Mouse (Mus musculus): ENCODE results near the gene Utrn. TPM values are rescaled to one million over a fixed set of nuclear protein-coding genes. Genes with fewer than 3 reads are reported as not detected.
A peak's percentile ranks its signal among the peaks of the same experiment; 100 is the strongest.

Gene Utrn
- total and polyA plus RNA-seq, 3 experiments, result 0.31 to 1.1 (median 0.67) TPM

DNA sequence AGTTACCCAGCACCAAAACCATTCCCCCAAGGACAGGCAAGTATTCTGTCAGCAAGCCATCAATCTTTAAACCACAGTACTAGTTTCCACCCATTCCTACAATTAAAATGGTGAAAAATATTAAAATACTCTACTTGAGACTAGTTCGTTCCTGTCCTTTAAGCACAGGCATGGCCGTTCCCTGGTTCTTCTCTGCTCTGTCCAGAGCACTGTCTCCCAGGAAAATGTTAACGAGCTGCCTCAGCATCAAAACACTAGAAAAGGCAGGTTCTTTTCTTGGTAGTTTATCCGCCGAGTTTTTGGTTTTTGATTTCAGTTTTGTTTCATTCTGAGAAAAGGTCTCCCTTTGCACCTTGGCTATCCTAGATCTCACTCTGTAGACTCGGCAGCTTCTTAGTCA is 115.0 kb downstream of the Utrn start:
- Histone ChIP-seq H3K4me2 (ENCODE audit: insufficient read depth, low read depth, poor library complexity, severe bottlenecking) (peak overlapping the region; percentile 55), H3K27ac (ENCODE audit: insufficient read depth, low read depth) (no peak overlapping the region), H3K36me3 (replicated peaks in 1 of 2; ENCODE audit: control insufficient read depth in 1 of 2, insufficient read depth in 1 of 2, low read length in 1 of 2) (no peaks in the 10 kb centered on the region), H3K27me3 (replicated peaks) (no peaks in the 10 kb centered on the region), H3K9me3 (replicated peaks; ENCODE audit: low read length) (no peaks in the 10 kb centered on the region), H3K4me3 (replicated peaks in 1 of 3; ENCODE audit: low read depth in 2 of 3, low read length in 2 of 3, poor library complexity in 1 of 3) (no peak overlapping the region), H3K9ac (ENCODE audit: insufficient read depth, low read depth) (no peak overlapping the region), H3K79me2 (replicated peaks; ENCODE audit: control insufficient read depth, extremely low read depth, insufficient read depth, poor library complexity, severe bottlenecking) (no peaks in the 10 kb centered on the region), H3K4me1 (ENCODE audit: control insufficient read depth in 1 of 2, insufficient read depth in 2 of 2) (peaks cover 3 to 27% of the 10 kb centered on the region in 2 experiments; a peak in 3 of 4 replicates)
- dilution Hi-C loops (cut with MboI; ENCODE audit: extremely low pct_ligation_motif_present, extremely low pct_unique_long_range_greater_than_20kb, low sequenced_read_pairs), result no loop called here
- no peak for DNase-seq (ENCODE audit: extremely low read depth)
- in situ Hi-C loops (cut with MboI; ENCODE audit: low pct_ligation_motif_present, low pct_unique_long_range_greater_than_20kb, low sequenced_read_pairs), result no loop called here
- TF ChIP-seq UBTF (IDR thresholded peaks at IDR 0.05; ENCODE audit: low read depth, low read length), result no peak
- no peak for TF ChIP-seq ZMIZ1 (IDR thresholded peaks at IDR 0.05; ENCODE audit: low read depth, low read length)
- TF ChIP-seq MXI1 (IDR thresholded peaks at IDR 0.05; ENCODE audit: low read depth, low read length), result no peak
- TF ChIP-seq MAZ (IDR thresholded peaks at IDR 0.05; ENCODE audit: low read depth, low read length), result no peak

DNA sequence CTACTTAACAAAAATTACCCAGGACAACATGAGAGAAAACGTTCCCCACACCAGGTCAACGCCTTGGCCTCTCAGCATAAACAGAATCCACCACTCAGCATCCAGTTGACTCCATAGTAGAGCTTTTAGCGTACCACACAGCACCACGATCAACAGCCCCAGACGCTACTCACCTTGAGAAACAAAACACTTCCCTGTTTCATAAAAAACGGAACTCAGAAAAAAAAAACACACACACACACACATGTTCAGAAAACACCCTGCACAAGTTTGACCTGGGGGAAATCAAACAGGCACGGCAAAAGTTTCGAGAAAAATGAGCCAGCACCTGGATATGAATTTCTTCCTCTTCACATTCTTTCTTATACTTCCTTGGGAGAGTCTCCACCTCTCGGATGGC is 125.4 kb downstream of the Utrn start:
- no peak overlapping the region for H3K9ac ChIP-seq (ENCODE audit: insufficient read depth, low read depth)
- no peaks in the 10 kb centered on the region for H3K4me1 ChIP-seq (ENCODE audit: control insufficient read depth in 1 of 2, insufficient read depth in 2 of 2)
- TF ChIP-seq ZMIZ1 (IDR thresholded peaks at IDR 0.05; ENCODE audit: low read depth, low read length) (no peak), ZNF384 (IDR thresholded peaks at IDR 0.05; ENCODE audit: low read depth, low read length) (peak; percentile 68)
- peak overlapping the region; percentile 50 for H3K4me2 ChIP-seq (ENCODE audit: insufficient read depth, low read depth, poor library complexity, severe bottlenecking)
- H3K79me2 ChIP-seq (replicated peaks; ENCODE audit: control insufficient read depth, extremely low read depth, insufficient read depth, poor library complexity, severe bottlenecking), result no peaks in the 10 kb centered on the region
- H3K36me3 ChIP-seq (replicated peaks in 1 of 2; ENCODE audit: control insufficient read depth in 1 of 2, insufficient read depth in 1 of 2, low read length in 1 of 2), result no peaks in the 10 kb centered on the region
- no peak overlapping the region for H3K27ac ChIP-seq (ENCODE audit: insufficient read depth, low read depth)
- H3K9me3 ChIP-seq (replicated peaks; ENCODE audit: low read length), result no peaks in the 10 kb centered on the region
- dilution Hi-C loops (cut with MboI; ENCODE audit: extremely low pct_ligation_motif_present, extremely low pct_unique_long_range_greater_than_20kb, low sequenced_read_pairs) (no loop called here), in situ Hi-C loops (cut with MboI; ENCODE audit: low pct_ligation_motif_present, low pct_unique_long_range_greater_than_20kb, low sequenced_read_pairs) (no loop called here)
- DNase-seq (ENCODE audit: extremely low read depth), result no peak
- H3K4me3 ChIP-seq (replicated peaks in 1 of 3; ENCODE audit: low read depth in 2 of 3, low read length in 2 of 3, poor library complexity in 1 of 3), result no peak overlapping the region
- no peaks in the 10 kb centered on the region for H3K27me3 ChIP-seq (replicated peaks)

DNA sequence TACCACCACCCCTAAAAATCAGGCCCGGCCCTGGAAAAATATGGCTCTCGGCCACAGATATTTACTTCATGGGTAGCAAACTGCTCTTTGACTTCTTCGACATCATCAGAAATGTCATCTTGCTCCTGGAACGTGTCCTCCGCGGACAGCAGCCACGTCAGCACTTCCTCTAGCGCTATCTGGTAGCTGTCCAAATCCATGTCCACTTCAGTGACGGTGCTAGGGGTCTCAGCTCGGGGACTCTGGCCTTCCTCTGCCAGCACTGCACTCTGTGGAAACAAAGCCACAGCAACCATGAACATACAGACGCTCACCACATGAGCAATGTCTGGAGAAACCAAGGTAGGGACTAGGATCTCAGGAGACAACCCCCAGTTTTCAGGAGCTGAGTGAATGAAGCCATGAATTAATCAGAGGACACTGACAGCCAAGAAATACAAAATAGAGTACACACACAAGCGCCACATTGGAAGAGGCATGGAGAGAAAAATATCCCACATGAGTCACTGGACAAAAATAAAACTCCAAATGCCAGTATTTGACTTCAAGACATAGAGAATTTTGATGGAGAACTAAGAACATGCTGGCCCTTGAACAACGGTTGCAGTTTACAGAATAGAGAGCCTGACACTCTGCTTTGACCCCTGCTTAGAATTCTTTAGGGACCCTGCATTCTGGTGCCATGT is 129.7 kb downstream of the Utrn start:
- Histone ChIP-seq H3K9me3 (replicated peaks; ENCODE audit: low read length) (peaks cover 2% of the 10 kb centered on the region), H3K36me3 (replicated peaks in 1 of 2; ENCODE audit: control insufficient read depth in 1 of 2, insufficient read depth in 1 of 2, low read length in 1 of 2) (no peaks in the 10 kb centered on the region), H3K4me2 (ENCODE audit: insufficient read depth, low read depth, poor library complexity, severe bottlenecking) (no peak overlapping the region), H3K9ac (ENCODE audit: insufficient read depth, low read depth) (no peak overlapping the region), H3K79me2 (replicated peaks; ENCODE audit: control insufficient read depth, extremely low read depth, insufficient read depth, poor library complexity, severe bottlenecking) (no peaks in the 10 kb centered on the region), H3K4me1 (ENCODE audit: control insufficient read depth in 1 of 2, insufficient read depth in 2 of 2) (peaks cover 0 to 6% of the 10 kb centered on the region in 2 experiments; a peak in 1 of 4 replicates), H3K4me3 (replicated peaks in 1 of 3; ENCODE audit: low read depth in 2 of 3, low read length in 2 of 3, poor library complexity in 1 of 3) (no peak overlapping the region), H3K27me3 (replicated peaks) (no peaks in the 10 kb centered on the region), H3K27ac (ENCODE audit: insufficient read depth, low read depth) (no peak overlapping the region)
- TF ChIP-seq NELFE (IDR thresholded peaks at IDR 0.05; ENCODE audit: low read depth, low read length) (no peak), KAT2A (IDR thresholded peaks at IDR 0.05; ENCODE audit: insufficient replicate concordance, low read length) (no peak), ELF1 (IDR thresholded peaks at IDR 0.05; ENCODE audit: low read depth, low read length) (no peak), RAD21 (IDR thresholded peaks at IDR 0.05; ENCODE audit: low read depth, low read length) (no peak), TCF12 (IDR thresholded peaks at IDR 0.05; ENCODE audit: low read depth, low read length) (no peak), JUND (conservative IDR thresholded peaks at IDR 0.05; ENCODE audit: low read depth, low read length) (no peak), MEF2A (IDR thresholded peaks at IDR 0.05; ENCODE audit: borderline replicate concordance, low read depth, low read length) (no peak), GABPA (IDR thresholded peaks at IDR 0.05; ENCODE audit: insufficient replicate concordance, low read depth, low read length) (no peak), NRF1 (IDR thresholded peaks at IDR 0.05; ENCODE audit: low read depth, low read length) (no peak), ZC3H11A (IDR thresholded peaks at IDR 0.05; ENCODE audit: low read depth, low read length) (no peak), HCFC1 (IDR thresholded peaks at IDR 0.05; ENCODE audit: low read depth, low read length) (no peak), USF2 (conservative IDR thresholded peaks at IDR 0.05; ENCODE audit: low read depth, low read length) (no peak), ZNF384 (IDR thresholded peaks at IDR 0.05; ENCODE audit: low read depth, low read length) (no peak), PAX5 (IDR thresholded peaks at IDR 0.05; ENCODE audit: low read length) (no peak), MAFK (IDR thresholded peaks at IDR 0.05; ENCODE audit: insufficient replicate concordance, low read length) (no peak), ZMIZ1 (IDR thresholded peaks at IDR 0.05; ENCODE audit: low read depth, low read length) (no peak), BHLHE40 (IDR thresholded peaks at IDR 0.05; ENCODE audit: low read depth, low read length) (no peak), SIN3A (IDR thresholded peaks at IDR 0.05; ENCODE audit: low read length) (no peak), IRF4 (IDR thresholded peaks at IDR 0.05; ENCODE audit: low read depth, low read length) (no peak)
- no peak for DNase-seq (ENCODE audit: extremely low read depth)
- dilution Hi-C loops (cut with MboI; ENCODE audit: extremely low pct_ligation_motif_present, extremely low pct_unique_long_range_greater_than_20kb, low sequenced_read_pairs) (no loop called here), in situ Hi-C loops (cut with MboI; ENCODE audit: low pct_ligation_motif_present, low pct_unique_long_range_greater_than_20kb, low sequenced_read_pairs) (no loop called here)
